Mouse (Mus musculus) c-Kit-positive CD71-negative TER-119-negative erythroid progenitor cells, embryonic 14.5 days (primary cell): ENCODE measurements at regions not wholly inside any gene's neighbourhood (a gene's known extent, or its start where the extent isn't known, plus 50 kb on each side); places are given as distances from the start of the nearest gene placed in this dataset.

Source experiments
- DNase-seq: peaks from one replicate; pipeline ENCODE4 v3.0.0-alpha.2; 2013; ENCODE audit warnings: low read depth

DNA sequence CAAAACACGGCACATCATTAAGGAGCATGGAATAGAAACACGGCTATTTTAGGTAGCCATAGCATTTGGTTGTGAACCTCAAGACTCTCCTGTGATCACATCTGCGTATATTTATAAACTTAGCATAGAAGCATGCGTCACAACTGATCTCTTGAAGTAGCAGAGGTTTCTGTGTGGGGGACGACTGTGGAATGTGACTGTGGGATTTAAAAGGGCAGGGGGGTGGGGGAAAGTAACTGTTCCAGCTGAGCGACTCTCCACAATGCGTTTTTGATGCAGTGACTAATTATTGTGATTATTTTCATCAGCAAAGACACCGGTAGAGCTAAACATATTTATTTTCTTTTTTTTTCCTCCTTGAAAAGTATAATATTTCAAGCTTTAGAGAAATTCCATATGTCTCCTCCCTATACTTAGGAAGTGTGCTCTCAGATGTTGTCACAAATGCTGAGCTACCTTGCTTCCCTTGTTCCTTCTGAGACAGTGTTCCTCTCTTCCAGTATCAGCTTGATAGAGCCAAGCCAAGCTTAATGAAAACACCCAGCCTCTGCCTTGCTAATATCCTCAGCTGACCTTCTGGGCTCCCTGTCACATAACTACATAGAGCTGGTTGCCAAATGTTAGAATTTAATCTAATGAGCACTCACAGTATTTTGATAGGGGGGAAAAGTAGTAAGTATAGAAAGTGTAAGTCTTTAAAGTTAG, 75.0 kb upstream of the Magi3 start:
- DNase-seq, result no peak

DNA sequence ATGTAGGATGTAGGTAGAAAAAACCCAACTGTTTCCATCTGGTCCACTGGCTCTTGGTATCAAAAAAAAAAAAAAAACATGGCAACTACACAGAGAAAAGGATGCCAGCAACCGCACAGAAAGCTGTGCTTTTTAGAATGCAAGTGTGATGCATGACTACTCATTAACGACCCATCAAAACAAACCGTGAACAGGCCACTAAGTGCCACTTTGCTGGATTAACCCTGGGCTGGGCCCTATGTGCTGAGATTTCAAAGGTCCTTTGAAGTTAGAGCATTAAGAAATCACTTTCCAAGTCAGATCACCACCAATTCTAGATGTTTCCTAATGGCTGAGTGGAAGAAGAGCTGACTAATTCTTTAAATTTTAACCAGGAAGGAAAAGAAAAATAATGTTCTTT, 73.7 kb upstream of the Magi3 start:
- DNase-seq, result no peak

DNA sequence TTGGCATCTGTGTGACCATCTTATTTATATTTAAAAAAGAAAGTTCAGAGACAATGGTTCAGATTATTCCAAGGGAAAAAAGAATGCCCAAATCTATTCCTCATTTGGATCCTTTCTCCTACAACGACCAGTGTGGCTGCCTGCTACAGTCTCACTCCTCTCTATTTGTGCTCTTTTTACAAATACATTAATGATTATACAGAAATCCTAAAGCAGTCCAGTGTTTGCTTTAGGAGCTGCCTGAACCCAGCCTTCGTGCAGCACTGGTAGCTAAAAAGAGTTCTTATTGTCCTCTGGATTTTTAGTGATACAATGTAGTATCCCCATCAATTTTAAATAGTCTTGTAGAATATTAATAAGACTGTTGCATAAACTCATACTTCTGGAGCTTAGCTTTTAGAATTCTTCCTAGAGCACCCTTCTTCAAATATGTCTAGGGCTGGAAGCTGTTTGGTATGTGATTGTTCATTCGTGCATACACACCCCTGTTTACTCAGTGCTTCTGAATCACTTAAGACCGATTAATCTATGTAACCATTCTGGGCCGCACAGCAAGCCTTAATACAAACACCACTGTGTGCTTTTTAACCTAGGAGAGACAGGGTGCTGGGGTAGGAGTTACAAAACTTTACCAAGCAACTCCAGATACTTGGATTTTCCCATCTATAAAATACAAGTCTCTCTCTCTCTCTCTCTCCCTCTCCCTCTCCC, 69.0 kb upstream of the Magi3 start:
- DNase-seq, result no peak

DNA sequence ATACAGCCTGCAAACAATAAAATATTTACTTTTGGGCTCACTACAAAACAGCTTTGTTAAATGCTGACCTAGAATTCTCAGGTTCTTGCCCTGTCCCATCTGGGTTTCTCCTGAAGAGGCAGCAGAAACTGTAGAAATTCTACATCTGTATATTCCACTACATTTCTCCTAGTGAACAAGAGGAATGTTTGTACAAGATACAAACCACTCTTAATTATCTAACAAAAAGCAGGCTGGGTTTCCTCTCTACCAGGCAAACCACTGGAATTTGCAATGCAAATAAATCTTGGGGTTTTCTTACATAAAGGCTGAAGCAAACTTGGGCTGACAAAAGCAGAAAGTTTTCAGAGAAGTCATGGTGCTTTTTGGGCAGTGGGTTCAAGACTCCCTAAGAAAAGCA, 67.7 kb upstream of the Magi3 start:
- no peak for DNase-seq

DNA sequence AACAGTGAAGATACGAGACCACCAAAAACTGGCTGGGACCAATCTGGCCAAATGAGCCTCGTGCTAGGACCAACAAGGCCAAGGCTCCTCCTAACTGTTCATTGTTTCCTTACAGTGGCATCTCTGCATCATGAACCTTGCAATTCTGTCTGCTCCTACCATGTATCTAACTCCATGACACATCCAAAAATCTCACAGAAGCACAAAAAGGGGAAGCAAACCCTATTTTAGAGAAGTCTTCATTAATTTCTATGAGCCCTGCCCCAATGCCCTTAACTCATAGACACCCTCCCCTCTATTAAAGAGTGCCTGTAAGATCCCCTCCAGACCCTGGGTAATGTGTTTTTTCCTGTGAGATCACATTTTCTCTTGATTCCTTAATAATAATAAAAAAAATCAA, 64.8 kb upstream of the Magi3 start:
- DNase-seq, result no peak

DNA sequence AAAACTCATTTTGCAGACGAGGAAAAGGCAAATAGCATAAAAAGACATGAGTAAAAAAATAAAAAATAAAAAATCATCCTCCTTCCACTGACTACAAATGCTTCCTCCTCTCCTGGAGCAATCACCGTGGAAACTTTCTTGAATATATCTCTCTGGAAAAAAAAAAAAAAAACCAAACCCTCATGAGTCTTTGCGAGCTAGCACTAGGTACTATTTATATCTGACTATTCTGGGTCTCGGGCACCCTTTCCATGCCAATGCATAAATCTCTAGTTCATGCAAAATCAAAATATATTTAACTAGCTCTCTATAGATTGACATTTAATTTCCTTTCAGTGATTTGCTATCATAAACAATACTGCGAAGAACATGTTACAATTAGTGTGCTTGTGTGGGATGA, 63.7 kb upstream of the Magi3 start:
- DNase-seq, result no peak

DNA sequence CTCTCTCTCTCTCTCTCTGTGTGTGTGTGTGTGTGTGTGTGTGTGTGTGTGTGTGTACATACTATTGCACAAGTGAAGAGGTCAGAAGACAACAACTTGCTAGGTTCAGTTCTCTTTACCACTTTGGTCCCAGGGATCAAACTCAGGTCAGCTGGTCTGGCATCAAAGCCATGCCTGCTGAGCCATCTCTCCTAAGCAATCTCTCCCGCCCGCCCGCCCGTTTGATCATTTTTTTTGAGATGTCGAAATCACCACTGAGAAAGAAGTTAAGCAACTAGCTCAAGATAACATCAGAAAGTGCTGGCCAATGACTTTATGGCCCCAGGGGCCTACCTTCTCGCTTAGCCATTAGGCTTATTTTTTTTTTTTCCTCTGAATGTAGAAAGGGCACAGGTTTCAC, 59.3 kb upstream of the Magi3 start:
- DNase-seq, result no peak

DNA sequence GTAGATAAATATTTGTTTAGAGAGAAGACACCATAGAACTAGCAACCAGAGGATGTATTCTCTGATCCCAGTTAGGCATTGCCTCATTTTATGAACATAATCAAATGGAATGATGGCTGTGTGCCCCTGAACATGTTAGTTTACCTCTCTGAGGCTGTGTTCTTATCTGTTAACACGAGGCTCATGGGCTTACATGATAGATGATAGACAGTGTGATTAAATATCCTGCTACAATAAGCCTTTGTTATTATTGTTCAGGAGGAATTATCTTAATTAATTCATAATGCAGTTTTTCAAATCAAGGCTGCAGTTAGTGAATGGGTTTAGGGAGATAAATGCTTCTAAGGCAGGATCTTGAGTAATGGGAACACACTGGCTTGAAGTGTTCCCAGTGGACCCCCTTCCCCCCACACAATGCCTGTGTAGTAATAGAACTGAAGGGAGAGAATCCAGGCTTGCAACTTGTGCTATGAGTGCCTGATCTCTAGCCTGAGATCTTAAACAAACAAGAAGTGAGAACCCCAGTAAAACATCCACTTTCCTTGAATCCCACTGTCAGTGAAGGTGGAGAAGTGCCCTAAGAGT, 54.6 kb upstream of the Magi3 start:
- no peak for DNase-seq

DNA sequence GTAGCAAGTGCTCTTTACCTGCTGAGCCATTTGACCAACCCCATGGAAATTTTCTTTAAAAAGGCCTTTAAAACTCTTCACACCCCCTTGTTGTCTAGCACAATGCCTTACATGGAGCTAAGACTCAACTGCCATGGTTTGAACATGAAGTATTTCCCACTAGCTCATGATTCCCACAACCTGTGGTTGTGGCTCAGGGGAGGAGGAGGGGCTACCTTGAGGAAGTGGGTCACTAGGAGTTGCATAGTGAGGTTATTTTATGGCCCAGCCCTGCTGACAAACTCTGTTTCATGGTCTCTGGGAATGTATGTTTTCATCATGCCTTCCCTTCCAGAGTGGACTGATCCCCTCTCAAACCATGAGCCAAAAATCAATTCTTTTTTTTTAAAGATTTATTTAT, 53.9 kb upstream of the Magi3 start:
- DNase-seq, result no peak
